Mouse (Mus musculus): ENCODE data around the gene Iqsec2. TPM values are rescaled to one million over a fixed set of nuclear protein-coding genes. Genes with fewer than 3 reads are reported as not detected.

The Iqsec2 gene
- total and polyA plus RNA-seq, 2 experiments from 2014 or later: 7.5 to 23.2 TPM

GRCm38 (mm10) chrX:152244492-152245189 is 100.6 kb downstream of the Iqsec2 start:
- peaks cover 79% of the 10 kb centered on the region for H3K36me3 ChIP-seq (ENCODE audit: insufficient read depth)
- H3K27ac ChIP-seq (ENCODE audit: low read depth, low read length): no peak overlapping the region
- H3K9ac ChIP-seq: no peak overlapping the region
- no peaks in the 10 kb centered on the region for H3K4me1 ChIP-seq (ENCODE audit: insufficient read depth)
- H3K27me3 ChIP-seq (ENCODE audit: insufficient read depth, low read length): no peaks in the 10 kb centered on the region
- no peak for DNase-seq
- no peak overlapping the region for H3K4me3 ChIP-seq (ENCODE audit: low read depth, low read length)
- no peaks in the 10 kb centered on the region for H3K9me3 ChIP-seq (ENCODE audit: low read length)
- no peak overlapping the region for H3K4me2 ChIP-seq (ENCODE audit: low read depth)
- 95% methylated on average over 2 of the region's 2 CpGs for WGBS
- TF ChIP-seq CTCF (IDR thresholded peaks at IDR 0.05; ENCODE audit: low read depth): no peak
- no peak for ATAC-seq

GRCm38 (mm10) chrX:152271189-152271588 is 127.1 kb downstream of the Iqsec2 start:
- no peak overlapping the region for H3K9ac ChIP-seq
- H3K9me3 ChIP-seq (ENCODE audit: low read length): no peaks in the 10 kb centered on the region
- no peaks in the 10 kb centered on the region for H3K27me3 ChIP-seq (ENCODE audit: insufficient read depth, low read length)
- no peaks in the 10 kb centered on the region for H3K4me1 ChIP-seq (ENCODE audit: insufficient read depth)
- no peak overlapping the region for H3K4me3 ChIP-seq (ENCODE audit: low read depth, low read length)
- no peak overlapping the region for H3K27ac ChIP-seq (ENCODE audit: low read depth, low read length)
- H3K4me2 ChIP-seq (ENCODE audit: low read depth): no peak overlapping the region
- 96% methylated on average over 11 of the region's 11 CpGs for WGBS
- ATAC-seq (no peak), DNase-seq (no peak)
- TF ChIP-seq CTCF (IDR thresholded peaks at IDR 0.05; ENCODE audit: low read depth): no peak
- H3K36me3 ChIP-seq (ENCODE audit: insufficient read depth): peaks cover 77% of the 10 kb centered on the region

Other genes with a start within 250 kb of the Iqsec2 start
- gene Hsd17b10, start 142.4 kb upstream of the Iqsec2 start, total RNA-seq (2014; rRNA removed): 61.8 and 71.1 TPM in 2 replicates
- gene Hsd17b10, start 142.4 kb upstream of the Iqsec2 start, polyA plus RNA-seq (2015; fragmentation: Nextera tagmentation; extraction: Ambion mirVana): 92.4 and 113 TPM in 2 replicates
- 0.71 and 0.85 TPM in 2 replicates for gene Ribc1, start 128.0 kb upstream of the Iqsec2 start, total RNA-seq (2014; rRNA removed)
- 1.1 and 1.2 TPM in 2 replicates for gene Ribc1, start 128.0 kb upstream of the Iqsec2 start, polyA plus RNA-seq (2015; fragmentation: Nextera tagmentation; extraction: Ambion mirVana)
- 39.5 and 47.5 TPM in 2 replicates for gene Smc1a, start 127.8 kb upstream of the Iqsec2 start, total RNA-seq (2014; rRNA removed)
- 55.0 and 59.0 TPM in 2 replicates for gene Smc1a, start 127.8 kb upstream of the Iqsec2 start, polyA plus RNA-seq (2015; fragmentation: Nextera tagmentation; extraction: Ambion mirVana)
- gene Kdm5c, start 88.8 kb downstream of the Iqsec2 start, total RNA-seq (2014; rRNA removed): 47.2 and 56.0 TPM in 2 replicates
- 18.1 and 19.5 TPM in 2 replicates for gene Kdm5c, start 88.8 kb downstream of the Iqsec2 start, polyA plus RNA-seq (2015; fragmentation: Nextera tagmentation; extraction: Ambion mirVana)
- gene Kantr, start 183.2 kb downstream of the Iqsec2 start, total RNA-seq (2014; rRNA removed): 14.2 and 20.8 TPM in 2 replicates
- gene Kantr, start 183.2 kb downstream of the Iqsec2 start, polyA plus RNA-seq (2015; fragmentation: Nextera tagmentation; extraction: Ambion mirVana): 22.4 and 30.2 TPM in 2 replicates
- 39.5 and 51.7 TPM in 2 replicates for gene Tspyl2, start 198.2 kb downstream of the Iqsec2 start, total RNA-seq (2014; rRNA removed)
- gene Tspyl2, start 198.2 kb downstream of the Iqsec2 start, polyA plus RNA-seq (2015; fragmentation: Nextera tagmentation; extraction: Ambion mirVana): 27.5 and 39.7 TPM in 2 replicates
- 22.2 and 27.9 TPM in 2 replicates for gene Gpr173, start 224.4 kb downstream of the Iqsec2 start, total RNA-seq (2014; rRNA removed)
- gene Gpr173, start 224.4 kb downstream of the Iqsec2 start, polyA plus RNA-seq (2015; fragmentation: Nextera tagmentation; extraction: Ambion mirVana): 6.9 and 7.1 TPM in 2 replicates